Mouse (Mus musculus) frontal cortex, postnatal 25 days (tissue): ENCODE measurements around the gene Fbxl8.
A peak's percentile ranks its signal among the peaks of the same experiment; 100 is the strongest.
"Not testable (repeated sequence)": the region's sequence is repeated elsewhere in the genome, so short reads cannot be mapped to it uniquely, and the experiment has no call there.

Source experiments
- DNase-seq, 2 experiments: peaks; one replicate each; pipeline ENCODE4 v3.0.0; 2022; ENCODE audit warnings: low spot score in 2 of 2

The Fbxl8 gene

GRCm38 (mm10) chr8:105264024-105264982 lies at the start of gene Fbxl8, which contains the start of gene Tradd:
Gene Fbxl8 (plus strand): TSS chr8:105264648.
Gene Tradd (minus strand): TSS chr8:105264609.
- no peak for DNase-seq

- no peak for DNase-seq
Observed at GRCm38 (mm10) chr8:105217926-105218522, 46.4 kb upstream of the Fbxl8 start.

- DNase-seq: no peak
Observed at GRCm38 (mm10) chr8:105223850-105224249, 40.6 kb upstream of the Fbxl8 start.

GRCm38 (mm10) chr8:105224413-105225271 lies 39.8 kb upstream of the Fbxl8 start, which contains the start of gene D230025D16Rik:
Gene D230025D16Rik (plus strand): TSS chr8:105225145.
- peak; percentile 90 to 91 for DNase-seq

GRCm38 (mm10) chr8:105225272-105225593 lies 39.2 kb upstream of the Fbxl8 start:
- DNase-seq: no peak

GRCm38 (mm10) chr8:105225917-105226316 lies 38.5 kb upstream of the Fbxl8 start:
- DNase-seq: no peak

- DNase-seq: no peak
Observed at GRCm38 (mm10) chr8:105231503-105232320, 32.7 kb upstream of the Fbxl8 start.

GRCm38 (mm10) chr8:105232321-105232693 lies 32.1 kb upstream of the Fbxl8 start:
- not testable (repeated sequence) for DNase-seq

GRCm38 (mm10) chr8:105233126-105233935 lies 31.1 kb upstream of the Fbxl8 start:
- DNase-seq: no peak

- no peak for DNase-seq
Observed at GRCm38 (mm10) chr8:105235206-105235605, 29.2 kb upstream of the Fbxl8 start.

- no peak for DNase-seq
Observed at GRCm38 (mm10) chr8:105237442-105238142, 26.9 kb upstream of the Fbxl8 start.

GRCm38 (mm10) chr8:105241016-105241415 lies 23.4 kb upstream of the Fbxl8 start:
- no peak for DNase-seq

GRCm38 (mm10) chr8:105251954-105252353 lies 12.5 kb upstream of the Fbxl8 start:
- no peak for DNase-seq

GRCm38 (mm10) chr8:105252680-105253537 lies 11.5 kb upstream of the Fbxl8 start:
- DNase-seq: no peak

- DNase-seq: no peak
Observed at GRCm38 (mm10) chr8:105253766-105254151, 10.7 kb upstream of the Fbxl8 start.

- peak; percentile 80 to 82 for DNase-seq
Observed at GRCm38 (mm10) chr8:105254152-105254965, 10.1 kb upstream of the Fbxl8 start.

GRCm38 (mm10) chr8:105254966-105255350 lies 9.5 kb upstream of the Fbxl8 start, which contains the start of gene B3gnt9:
Gene B3gnt9 (minus strand): TSS chr8:105255153.
- no peak for DNase-seq
